Mouse (Mus musculus): ENCODE results near the gene Bbip1. TPM values are rescaled to one million over a fixed set of nuclear protein-coding genes. Genes with fewer than 3 reads are reported as not detected.
A peak's percentile ranks its signal among the peaks of the same experiment; 100 is the strongest.

Bbip1 gene
- polyA plus RNA-seq, 1 experiment from 2014 or later = 83.3 TPM

GRCm38 (mm10) chr19:53898046-53898445, 46.4 kb downstream of the Bbip1 start:
- WGBS = 73% methylated on average over 5 of the region's 5 CpGs
- Histone ChIP-seq H3K4me1 (peaks cover 74% of the 10 kb centered on the region), H3K27ac (no peak overlapping the region)

DNA sequence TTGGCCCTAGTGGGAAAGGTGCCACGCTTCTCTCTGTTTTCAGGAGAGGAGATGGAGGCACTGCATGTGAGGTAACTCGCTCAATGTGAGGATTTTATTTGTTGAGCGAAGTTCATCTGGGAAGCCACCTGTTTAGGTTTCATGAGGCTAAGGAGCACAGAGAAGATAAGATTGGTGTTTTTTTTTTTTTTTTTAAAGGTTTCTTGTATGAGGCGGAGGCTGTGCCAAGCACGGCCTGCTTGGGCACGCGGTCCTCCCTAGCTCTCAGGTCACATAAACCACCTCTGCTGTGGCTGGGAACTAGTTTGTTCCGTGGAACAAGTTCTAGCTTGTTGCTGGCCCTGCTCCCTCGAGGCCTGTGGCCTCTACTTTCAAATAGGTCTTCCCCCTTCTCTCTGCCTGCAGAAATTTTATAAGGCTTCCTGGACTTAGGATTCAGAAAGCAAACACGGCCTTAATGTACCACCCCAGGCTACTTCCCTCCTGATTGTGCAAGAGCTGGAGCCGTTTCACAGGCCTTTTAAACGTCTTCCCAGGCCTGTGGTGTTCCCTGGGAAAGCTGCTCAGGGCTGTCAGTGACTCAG, 49.8 kb downstream of the Bbip1 start:
- no peak overlapping the region for H3K4me3 ChIP-seq
- peak overlapping the region; percentile 9 for H3K4me2 ChIP-seq (replicated peaks)
- H3K9me3 ChIP-seq = no peaks in the 10 kb centered on the region
- peak overlapping the region; percentile 87 for H3K27ac ChIP-seq
- H3K9ac ChIP-seq = no peak overlapping the region
- H3K4me1 ChIP-seq = peaks cover 69% of the 10 kb centered on the region
- WGBS = 45% methylated on average over 12 of the region's 12 CpGs
- ATAC-seq (ENCODE audit: low FRiP score, low read depth) = peak; percentile 38; the same call in 1 of the 2 replicates
- H3K36me3 ChIP-seq = no peaks in the 10 kb centered on the region
- H3K27me3 ChIP-seq = no peaks in the 10 kb centered on the region

More at GRCm38 (mm10) chr19:53898046-53898445, 46.4 kb downstream of the Bbip1 start:
- no peak for ATAC-seq (ENCODE audit: low FRiP score, low read depth)
- Histone ChIP-seq H3K9me3 (no peaks in the 10 kb centered on the region), H3K9ac (no peak overlapping the region), H3K4me3 (no peak overlapping the region), H3K36me3 (no peaks in the 10 kb centered on the region), H3K4me2 (replicated peaks) (no peak overlapping the region), H3K27me3 (no peaks in the 10 kb centered on the region)

- Histone ChIP-seq H3K27ac (peak overlapping the region; percentile 87; the same call in 1 of the 2 replicates), H3K4me2 (replicated peaks) (no peak overlapping the region), H3K4me1 (peaks cover 67% of the 10 kb centered on the region), H3K27me3 (no peaks in the 10 kb centered on the region), H3K4me3 (no peak overlapping the region), H3K36me3 (no peaks in the 10 kb centered on the region), H3K9ac (no peak overlapping the region), H3K9me3 (no peaks in the 10 kb centered on the region)
- WGBS = 61% methylated on average over 3 of the region's 3 CpGs
- ATAC-seq (ENCODE audit: low FRiP score, low read depth) = no peak
Measured at GRCm38 (mm10) chr19:53893711-53894171, 50.7 kb downstream of the Bbip1 start.

DNA sequence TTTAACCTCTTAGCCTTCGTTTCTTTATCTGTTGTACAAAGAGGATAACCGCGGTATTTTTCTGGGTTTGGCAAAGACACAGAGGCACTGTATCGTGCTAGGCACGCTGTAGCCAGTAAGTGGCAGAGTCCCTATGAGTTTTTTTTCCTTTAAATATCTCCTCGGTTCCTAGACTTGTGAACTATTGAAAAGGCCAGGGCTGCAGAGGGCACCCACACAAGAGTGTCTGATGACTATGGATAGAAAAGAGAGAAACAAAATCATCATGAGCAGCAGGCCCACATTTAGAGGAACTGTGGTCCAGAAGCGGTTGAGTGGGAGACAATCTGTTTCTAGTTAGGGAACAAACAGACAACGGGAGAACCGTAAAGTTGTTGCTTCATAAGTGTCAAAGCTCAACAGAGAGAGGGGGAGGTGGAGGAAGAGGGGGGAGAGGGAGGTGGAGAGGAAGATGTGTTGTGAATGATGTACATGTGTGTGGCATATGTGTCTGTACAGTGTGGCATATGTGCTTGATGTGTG, 51.5 kb downstream of the Bbip1 start:
- H3K9ac ChIP-seq = no peak overlapping the region
- no peaks in the 10 kb centered on the region for H3K36me3 ChIP-seq
- no peak for ATAC-seq (ENCODE audit: low FRiP score, low read depth)
- peak overlapping the region; percentile 21; the same call in 1 of the 2 replicates for H3K4me2 ChIP-seq (replicated peaks)
- H3K4me1 ChIP-seq = peaks cover 59% of the 10 kb centered on the region
- H3K9me3 ChIP-seq = no peaks in the 10 kb centered on the region
- H3K4me3 ChIP-seq = no peak overlapping the region
- WGBS = 47% methylated on average over 9 of the region's 9 CpGs
- H3K27me3 ChIP-seq = no peaks in the 10 kb centered on the region
- H3K27ac ChIP-seq = peak overlapping the region; percentile 94; the same call in 1 of the 2 replicates

- Histone ChIP-seq H3K4me1 (peaks cover 58% of the 10 kb centered on the region), H3K27ac (peak within 1 kb of the TSS; percentile 94), H3K27me3 (no peaks in the 10 kb centered on the region), H3K9me3 (no peaks in the 10 kb centered on the region), H3K36me3 (no peaks in the 10 kb centered on the region), H3K9ac (no peak within 1 kb of the TSS), H3K4me2 (replicated peaks) (peak within 1 kb of the TSS; percentile 21), H3K4me3 (no peak within 1 kb of the TSS)
- WGBS = 17% methylated on average over 3 of the region's 3 CpGs
- ATAC-seq (ENCODE audit: low FRiP score, low read depth) = peak; percentile 62
Measured at GRCm38 (mm10) chr19:53892061-53892460, 52.4 kb downstream of the Bbip1 start, which contains the start of gene Pdcd4. Gene Pdcd4, plus strand, starts transcription at chr19:53892231.

GRCm38 (mm10) chr19:53891569-53891968, 52.9 kb downstream of the Bbip1 start:
- peak overlapping the region; percentile 94 for H3K27ac ChIP-seq
- no peaks in the 10 kb centered on the region for H3K36me3 ChIP-seq
- H3K27me3 ChIP-seq = no peaks in the 10 kb centered on the region
- 0 out of 2 replicates have a peak, but pooled peaks have one; percentile 13 for ATAC-seq (ENCODE audit: low FRiP score, low read depth)
- no peaks in the 10 kb centered on the region for H3K9me3 ChIP-seq
- peaks cover 58% of the 10 kb centered on the region for H3K4me1 ChIP-seq
- no peak overlapping the region for H3K4me2 ChIP-seq (replicated peaks)
- no peak overlapping the region for H3K9ac ChIP-seq
- whole genome bisulfite sequencing = 85% methylated on average over 2 of the region's 2 CpGs
- no peak overlapping the region for H3K4me3 ChIP-seq

DNA sequence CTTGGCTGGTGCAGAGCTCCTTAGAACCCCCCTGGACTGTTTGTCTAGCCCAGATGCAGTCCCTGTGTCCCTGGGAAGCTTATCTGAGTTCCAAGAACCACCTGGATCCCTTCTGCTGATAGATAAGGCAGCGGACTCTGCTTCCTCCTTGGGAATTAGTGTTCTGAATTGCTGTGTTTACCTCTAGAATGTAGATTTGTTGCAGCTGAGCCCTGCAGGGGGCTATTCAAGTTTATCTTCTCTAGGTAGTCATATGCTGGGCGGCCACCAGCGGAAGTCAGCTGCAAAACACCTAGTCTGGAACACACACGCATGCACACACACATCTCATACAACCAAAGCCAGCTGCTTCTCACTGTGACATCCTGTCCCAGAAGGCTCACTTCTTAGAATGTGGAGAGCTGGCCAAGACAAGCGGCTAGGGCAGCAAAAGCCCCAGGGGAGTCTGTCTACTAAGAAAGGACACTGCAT, 53.6 kb downstream of the Bbip1 start:
- Histone ChIP-seq H3K27me3 (no peaks in the 10 kb centered on the region), H3K9me3 (no peaks in the 10 kb centered on the region), H3K4me1 (peaks cover 53% of the 10 kb centered on the region), H3K4me2 (replicated peaks) (no peak overlapping the region), H3K9ac (no peak overlapping the region), H3K27ac (peak overlapping the region; percentile 94; the same call in 1 of the 2 replicates), H3K36me3 (no peaks in the 10 kb centered on the region), H3K4me3 (no peak overlapping the region)
- 66% methylated on average over 5 of the region's 5 CpGs for WGBS
- ATAC-seq (ENCODE audit: low FRiP score, low read depth) = no peak

GRCm38 (mm10) chr19:53890274-53890673, 54.2 kb downstream of the Bbip1 start:
- Histone ChIP-seq H3K27me3 (no peaks in the 10 kb centered on the region), H3K4me3 (no peak overlapping the region), H3K27ac (peak overlapping the region; percentile 94; the same call in 1 of the 2 replicates), H3K9ac (no peak overlapping the region), H3K4me2 (replicated peaks) (no peak overlapping the region), H3K9me3 (no peaks in the 10 kb centered on the region), H3K4me1 (peaks cover 48% of the 10 kb centered on the region), H3K36me3 (no peaks in the 10 kb centered on the region)
- ATAC-seq (ENCODE audit: low FRiP score, low read depth) = no peak
- WGBS = 71% methylated on average over 5 of the region's 5 CpGs

DNA sequence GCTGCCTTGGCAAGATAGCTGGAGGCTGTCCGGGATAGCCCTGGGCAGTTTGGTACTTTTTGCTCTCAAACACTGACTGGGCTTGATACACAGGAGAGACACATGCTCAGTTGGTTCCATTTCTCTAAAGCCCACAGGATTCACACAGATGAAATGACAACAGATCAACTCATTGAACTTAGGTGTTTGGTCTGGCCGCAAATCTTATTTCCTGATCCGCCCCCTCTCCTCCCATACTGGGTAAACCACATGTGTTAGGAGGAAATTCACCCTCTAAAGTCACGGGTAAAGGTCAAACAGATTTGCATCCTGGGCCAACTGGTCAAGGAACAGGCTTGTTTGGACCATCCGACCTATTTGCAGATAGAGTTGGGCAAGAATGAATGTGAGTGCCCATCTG, 54.9 kb downstream of the Bbip1 start:
- no peak for ATAC-seq (ENCODE audit: low FRiP score, low read depth)
- Histone ChIP-seq H3K9ac (no peak overlapping the region), H3K4me1 (peaks cover 41% of the 10 kb centered on the region), H3K36me3 (no peaks in the 10 kb centered on the region), H3K27ac (no peak overlapping the region), H3K4me3 (no peak overlapping the region), H3K9me3 (no peaks in the 10 kb centered on the region), H3K4me2 (replicated peaks) (no peak overlapping the region), H3K27me3 (no peaks in the 10 kb centered on the region)
- 63% methylated on average over 5 of the region's 5 CpGs for WGBS

GRCm38 (mm10) chr19:53888331-53888730, 56.1 kb downstream of the Bbip1 start:
- no peak overlapping the region for H3K4me2 ChIP-seq (replicated peaks)
- peaks cover 28% of the 10 kb centered on the region for H3K4me1 ChIP-seq
- H3K36me3 ChIP-seq = no peaks in the 10 kb centered on the region
- H3K9ac ChIP-seq = no peak overlapping the region
- no peaks in the 10 kb centered on the region for H3K9me3 ChIP-seq
- H3K4me3 ChIP-seq = no peak overlapping the region
- no peak for ATAC-seq (ENCODE audit: low FRiP score, low read depth)
- H3K27ac ChIP-seq = no peak overlapping the region
- no peaks in the 10 kb centered on the region for H3K27me3 ChIP-seq
- WGBS = 53% methylated on average over 9 of the region's 9 CpGs

DNA sequence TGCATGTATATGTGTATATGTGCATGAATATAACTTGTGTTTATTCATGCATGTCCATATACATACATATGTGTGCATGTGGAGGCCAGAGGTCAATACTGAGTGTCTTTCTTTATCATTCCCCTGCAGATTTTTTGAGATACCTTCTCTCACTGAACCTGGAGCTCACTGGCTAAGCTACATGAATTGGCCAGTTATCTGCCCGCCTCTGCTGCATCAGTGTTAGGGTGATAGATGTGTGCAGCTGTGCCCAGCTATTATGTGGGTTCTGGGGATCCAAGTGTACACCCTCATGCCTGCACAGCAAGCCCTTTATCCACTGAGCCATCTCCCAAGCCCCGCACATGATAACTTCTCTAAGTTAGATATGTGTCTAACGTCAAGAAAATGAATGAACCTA, 56.6 kb downstream of the Bbip1 start:
- Histone ChIP-seq H3K4me2 (replicated peaks) (no peak overlapping the region), H3K9ac (no peak overlapping the region), H3K36me3 (no peaks in the 10 kb centered on the region), H3K4me3 (no peak overlapping the region), H3K27ac (no peak overlapping the region), H3K27me3 (no peaks in the 10 kb centered on the region), H3K4me1 (peaks cover 23% of the 10 kb centered on the region), H3K9me3 (no peaks in the 10 kb centered on the region)
- WGBS = 81% methylated on average over 3 of the region's 3 CpGs
- ATAC-seq (ENCODE audit: low FRiP score, low read depth) = no peak

DNA sequence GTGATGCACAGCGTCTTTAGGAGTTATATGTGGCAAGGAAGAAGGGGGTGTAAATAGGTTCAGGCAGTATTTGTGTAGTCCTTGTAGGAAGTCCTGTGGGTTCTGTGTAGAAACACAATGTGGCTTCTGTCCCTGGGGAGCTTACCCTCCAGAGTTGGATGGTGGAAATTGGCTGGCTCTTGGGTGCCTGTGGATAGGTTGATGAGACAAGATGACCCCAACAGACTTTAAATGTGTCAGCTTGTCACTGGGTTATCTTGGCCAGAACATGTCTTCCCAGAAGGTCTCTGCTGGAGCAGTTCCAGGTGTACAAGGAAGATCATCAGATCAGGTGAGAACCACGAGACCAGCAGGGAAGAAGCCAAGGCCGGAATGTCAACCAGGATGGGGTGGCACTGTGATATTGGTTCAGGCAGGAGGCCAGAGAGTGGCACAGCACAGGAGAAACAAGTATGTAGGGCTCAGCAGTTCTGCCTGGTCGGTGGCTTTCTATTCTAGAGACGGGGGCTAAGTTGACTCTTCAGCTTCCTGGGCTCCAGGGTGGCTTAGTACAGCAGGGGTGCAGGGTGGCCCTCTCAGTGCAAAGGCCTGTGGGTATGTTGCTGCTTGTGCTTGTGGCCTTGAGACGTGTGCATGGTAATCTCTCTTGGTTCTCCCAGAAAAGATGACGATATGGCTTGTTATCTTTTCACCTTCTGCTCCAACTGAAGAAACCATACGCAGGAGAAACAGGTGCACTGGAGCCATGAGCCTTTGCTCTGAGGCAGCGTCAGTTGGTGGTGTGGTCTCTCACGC, 57.7 kb downstream of the Bbip1 start:
- Histone ChIP-seq H3K4me3 (no peak overlapping the region), H3K4me2 (replicated peaks) (no peak overlapping the region), H3K27ac (no peak overlapping the region), H3K36me3 (no peaks in the 10 kb centered on the region), H3K9me3 (no peaks in the 10 kb centered on the region), H3K27me3 (no peaks in the 10 kb centered on the region), H3K9ac (no peak overlapping the region), H3K4me1 (peaks cover 13% of the 10 kb centered on the region)
- 89% methylated on average over 10 of the region's 10 CpGs for WGBS
- ATAC-seq (ENCODE audit: low FRiP score, low read depth) = no peak

Measured in limb, embryonic 13.5 days (tissue).